ENCODE assay signal across 9 mouse cellular contexts in genomic region chr2:103625349-103625932, GRCm38 (mm10). TPM values are rescaled to one million over a fixed set of nuclear protein-coding genes. Genes with fewer than 3 reads are reported as not detected.
DNase-seq lines count a peak whose midpoint lies in the region; ATAC-seq and TF ChIP-seq lines count a peak whose summit lies in the region.
"Had no signal": no experiment of that assay in that cellular context is flagged by ENCODE, and none has a peak within 500 bp of the region (broad histone marks: within the 10 kb centered on the region; RNA-seq: fewer than 3 reads in every experiment).

No protein-coding gene starts in this region.

- H3K9ac ChIP-seq in lung, postnatal 0 days (replicated peaks; ENCODE audit: low read depth) = no peak overlapping the region
- no peak overlapping the region for H3K9ac ChIP-seq in heart, postnatal 0 days (replicated peaks; ENCODE audit: low read depth, low read length)

- H3K4me3 ChIP-seq in lung, postnatal 0 days (ENCODE audit: low read depth, low read length) = no peak overlapping the region
- H3K4me3 ChIP-seq in lung, adult 2 months (replicated peaks; ENCODE audit: extremely low read depth, low read depth, low read length) = no peak overlapping the region
- H3K4me3 ChIP-seq in heart, postnatal 0 days (ENCODE audit: low read depth, low read length) = no peak overlapping the region
- H3K4me3 ChIP-seq: myocyte had no signal

- TF ChIP-seq EP300 in lung, postnatal 0 days (IDR thresholded peaks at IDR 0.05) = no peak
- TF ChIP-seq EP300 in heart, postnatal 0 days (IDR thresholded peaks at IDR 0.05; ENCODE audit: low read depth) = no peak

- no peaks in the 10 kb centered on the region for H3K36me3 ChIP-seq in lung, postnatal 0 days (ENCODE audit: insufficient read depth, low read length)
- H3K36me3 ChIP-seq in heart, postnatal 0 days (replicated peaks; ENCODE audit: control insufficient read depth, insufficient read depth, low read length) = no peaks in the 10 kb centered on the region

- 21% methylated on average over 7 of the region's 7 CpGs for WGBS in lung, postnatal 0 days
- 37% methylated on average over 7 of the region's 7 CpGs for WGBS in lung, adult 2 months
- WGBS in heart, postnatal 0 days = 17% methylated on average over 7 of the region's 7 CpGs

- DNase-seq in lung, postnatal 0 days (ENCODE audit: low spot score) = peak; percentile 11
- no peak for DNase-seq in lung, adult 2 months
- no peak for DNase-seq in heart, postnatal 0 days (ENCODE audit: low spot score)
- peak; percentile 51 to 56 for DNase-seq in kidney, postnatal 25 days
- DNase-seq in urinary bladder, postnatal 4 days (ENCODE audit: low spot score in 2 of 2) = no peak
- no peak for DNase-seq in gastrocnemius, postnatal 25 days

- no peaks in the 10 kb centered on the region for H3K4me1 ChIP-seq in lung, postnatal 0 days (ENCODE audit: insufficient read depth, low read depth, low read length)
- peaks cover 4% of the 10 kb centered on the region; the same call in 1 of the 2 replicates for H3K4me1 ChIP-seq in lung, adult 2 months (ENCODE audit: control insufficient read depth, insufficient read depth, low read length)
- peaks cover 34% of the 10 kb centered on the region for H3K4me1 ChIP-seq in heart, postnatal 0 days (ENCODE audit: control insufficient read depth, insufficient read depth)

- no peaks in the 10 kb centered on the region for H3K9me3 ChIP-seq in lung, postnatal 0 days (ENCODE audit: low read length)
- no peaks in the 10 kb centered on the region for H3K9me3 ChIP-seq in heart, postnatal 0 days (replicated peaks; ENCODE audit: control insufficient read depth, low read length)

- H3K27me3 ChIP-seq in lung, postnatal 0 days (replicated peaks; ENCODE audit: insufficient read depth, low read length) = no peaks in the 10 kb centered on the region
- H3K27me3 ChIP-seq in heart, postnatal 0 days (ENCODE audit: control insufficient read depth, insufficient read depth, low read length) = no peaks in the 10 kb centered on the region

- H3K27ac ChIP-seq in lung, postnatal 0 days (ENCODE audit: low read length) = no peak overlapping the region
- no peak overlapping the region; the same call in 1 of the 2 replicates for H3K27ac ChIP-seq in heart, postnatal 0 days (ENCODE audit: low read depth)

- no peak overlapping the region for H3K4me2 ChIP-seq in lung, postnatal 0 days (replicated peaks; ENCODE audit: low read depth, low read length)
- peak overlapping the region; percentile 15; the same call in 1 of the 2 replicates for H3K4me2 ChIP-seq in heart, postnatal 0 days (ENCODE audit: low read depth, low read length)

- TF ChIP-seq POLR2A in lung, adult 2 months (IDR thresholded peaks at IDR 0.05; ENCODE audit: borderline replicate concordance, extremely low read depth, low read depth, low read length) = no peak

- no peak for TF ChIP-seq CTCF in lung, postnatal 0 days (IDR thresholded peaks at IDR 0.05)
- no peak for TF ChIP-seq CTCF in lung, adult 2 months (IDR thresholded peaks at IDR 0.05; ENCODE audit: insufficient read depth, low read length)
- no peak for TF ChIP-seq CTCF in heart, postnatal 0 days (IDR thresholded peaks at IDR 0.05; ENCODE audit: low read depth)

- peak; percentile 12; the same call in 1 of the 2 replicates for ATAC-seq in lung, postnatal 0 days
- peak; percentile 35; the same call in 1 of the 2 replicates for ATAC-seq in heart, postnatal 0 days (ENCODE audit: insufficient read depth, low read depth)
- no peak for ATAC-seq in frontal cortex, adult (ENCODE audit: low TSS enrichment)
- no peak for ATAC-seq in megakaryocyte, adult 5-6 weeks (ENCODE audit: poor library complexity, severe bottlenecking)

RNA-seq across cellular contexts. Expression of gene Abtb2, which starts 59.3 kb away (rescaled TPM):
- 3.6 and 4.5 TPM in 2 replicates for polyA plus RNA-seq in lung, postnatal 0 days (2015; fragmentation: Nextera tagmentation; extraction: Ambion mirVana)
- polyA plus RNA-seq in lung, adult 2 months (2012; rRNA removed) = 7.9 and 10.4 TPM in 2 replicates
- 45.9 and 53.4 TPM in 2 replicates for total RNA-seq in heart, postnatal 0 days (2014; rRNA removed; ENCODE audit: low replicate concordance)
- 12.3 and 12.6 TPM in 2 replicates for polyA plus RNA-seq in heart, postnatal 0 days (2015; fragmentation: Nextera tagmentation; extraction: Ambion mirVana)
- total RNA-seq in megakaryocyte, adult 5-6 weeks (2015) = 3.8 TPM in 2 replicates
- total RNA-seq in megakaryocyte, adult 5-6 weeks (2017) = 3.1 and 3.8 TPM in 2 replicates
- total RNA-seq in gastrocnemius, postnatal 25 days (2021) = 1 to 10 TPM; 7.5 to 9.2 TPM

Comparison
In these comparisons a context has a peak if more than half of its experiments do, and no peak if none do; other contexts are left out.
1. DNase-seq: peak in lung, postnatal 0 days (single experiment) and kidney, postnatal 25 days (2 of 2); none in lung, adult 2 months (single experiment), heart, postnatal 0 days (single experiment), urinary bladder, postnatal 4 days (0 of 2) and gastrocnemius, postnatal 25 days (single experiment).
2. ATAC-seq: peak in lung, postnatal 0 days (single experiment) and heart, postnatal 0 days (single experiment); none in frontal cortex, adult (single experiment) and megakaryocyte, adult 5-6 weeks (single experiment).